Mouse (Mus musculus) hindbrain, embryonic 13.5 days (tissue): ENCODE data around the gene Anxa9. TPM values are rescaled to one million over a fixed set of nuclear protein-coding genes. Genes with fewer than 3 reads are reported as not detected.

Experiments
- ATAC-seq: fragments of 200-750 bp; cut with Nextera tagmentation; 2 replicates; pipeline ENCODE4 v1.8.0; 2017; ENCODE audit warnings: moderate TSS enrichment; ENCODE audit not compliant: low FRiP score
- H3K27ac ChIP-seq: fragments of 300-500 bp; sonication (generic); 2 replicates; pipeline ENCODE4 v1.5.1; 2015; ENCODE audit warnings: inconsistent platforms, mild to moderate bottlenecking, moderate library complexity
- H3K27me3 ChIP-seq: fragments of 300-500 bp; sonication (generic); 2 replicates; pipeline ENCODE4 v1.6.1; 2015; ENCODE audit warnings: mild to moderate bottlenecking, inconsistent platforms
- H3K36me3 ChIP-seq: fragments of 300-500 bp; sonication (generic); 2 replicates; pipeline ENCODE4 v1.6.1; 2015; ENCODE audit warnings: mild to moderate bottlenecking, inconsistent platforms
- H3K4me1 ChIP-seq: fragments of 300-500 bp; sonication (generic); replicated peaks from 2 replicates; pipeline ENCODE4 v1.6.1; 2015; ENCODE audit warnings: inconsistent platforms
- H3K4me2 ChIP-seq: fragments of 300-500 bp; sonication (generic); 2 replicates; pipeline ENCODE4 v1.6.1; 2015; ENCODE audit warnings: inconsistent platforms, mild to moderate bottlenecking, moderate library complexity
- H3K4me3 ChIP-seq: fragments of 300-500 bp; sonication (generic); 2 replicates; pipeline ENCODE4 v1.5.1; 2015; ENCODE audit warnings: mild to moderate bottlenecking, inconsistent platforms
- H3K9ac ChIP-seq: fragments of 300-500 bp; sonication (generic); 2 replicates; pipeline ENCODE4 v1.6.1; 2015; ENCODE audit warnings: mild to moderate bottlenecking, inconsistent platforms
- H3K9me3 ChIP-seq: fragments of 300-500 bp; sonication (generic); 2 replicates; pipeline ENCODE4 v1.6.1; 2016; ENCODE audit warnings: inconsistent platforms
- WGBS: fragments of 180-500 bp; shearing (Covaris S2); methylation state at CpG from one replicate; pipeline ENCODE4 v1.1.7; 2015; 5-methylcytosine and 5-hydroxymethylcytosine counted together
- polyA plus RNA-seq: library from polyadenylated mRNA; unstranded; fragments of >200 nt; fragmentation: Nextera tagmentation; extraction: Ambion mirVana; gene quantifications from 2 replicates; pipeline ENCODE4 v1.2.1, GENCODE M21; 2015

The Anxa9 gene
- polyA plus RNA-seq, 1 experiment from 2014 or later: 0.38 TPM

GRCm38 (mm10) chr3:95256931-95257330, 50.0 kb downstream of the Anxa9 start:
- Histone ChIP-seq H3K36me3 (peaks cover 94% of the 10 kb centered on the region), H3K4me2 (no peak overlapping the region)
- 89% methylated on average over 5 of the region's 5 CpGs for WGBS

GRCm38 (mm10) chr3:95250783-95251424, 56.1 kb downstream of the Anxa9 start, which contains the start of gene Bnipl:
TSS of gene Bnipl (minus strand) at chr3:95251193.
- Histone ChIP-seq H3K4me3 (no peak within 1 kb of the TSS), H3K36me3 (peaks cover 52% of the 10 kb centered on the region), H3K27ac (no peak within 1 kb of the TSS), H3K4me1 (no peaks in the 10 kb centered on the region), H3K9ac (no peak within 1 kb of the TSS), H3K27me3 (no peaks in the 10 kb centered on the region), H3K4me2 (no peak within 1 kb of the TSS), H3K9me3 (no peaks in the 10 kb centered on the region)
- no peak for ATAC-seq
- WGBS: 64% methylated on average over 7 of the region's 7 CpGs

More at GRCm38 (mm10) chr3:95256931-95257330, 50.0 kb downstream of the Anxa9 start:
- H3K9ac ChIP-seq: no peak overlapping the region
- H3K4me3 ChIP-seq: no peak overlapping the region
- no peaks in the 10 kb centered on the region for H3K27me3 ChIP-seq
- no peaks in the 10 kb centered on the region for H3K9me3 ChIP-seq
- no peak overlapping the region for H3K27ac ChIP-seq
- H3K4me1 ChIP-seq: no peaks in the 10 kb centered on the region
- ATAC-seq: no peak

- Histone ChIP-seq H3K9ac (no peak overlapping the region), H3K4me2 (no peak overlapping the region), H3K36me3 (peaks cover 52% of the 10 kb centered on the region), H3K4me3 (no peak overlapping the region), H3K4me1 (no peaks in the 10 kb centered on the region), H3K27ac (no peak overlapping the region), H3K9me3 (0 out of 2 replicates have a peak, but pooled peaks cover 1% of the 10 kb centered on the region), H3K27me3 (no peaks in the 10 kb centered on the region)
- no peak for ATAC-seq
- 83% methylated on average over 5 of the region's 5 CpGs for WGBS
Observed at GRCm38 (mm10) chr3:95250361-95250760, 56.6 kb downstream of the Anxa9 start.

GRCm38 (mm10) chr3:95247660-95248336, 59.2 kb downstream of the Anxa9 start:
- Histone ChIP-seq H3K9ac (no peak overlapping the region), H3K4me3 (no peak overlapping the region)
- 63% methylated on average over 1 of the region's 1 CpGs for WGBS

GRCm38 (mm10) chr3:95246465-95247231, 60.3 kb downstream of the Anxa9 start:
- peaks cover 41% of the 10 kb centered on the region for H3K36me3 ChIP-seq
- 0 out of 2 replicates have a peak, but pooled peaks cover 3% of the 10 kb centered on the region for H3K9me3 ChIP-seq
- no peak overlapping the region for H3K27ac ChIP-seq
- WGBS: 82% methylated on average over 5 of the region's 5 CpGs
- H3K4me3 ChIP-seq: no peak overlapping the region
- no peak overlapping the region for H3K9ac ChIP-seq
- H3K4me1 ChIP-seq: no peaks in the 10 kb centered on the region
- H3K4me2 ChIP-seq: no peak overlapping the region
- no peak for ATAC-seq
- H3K27me3 ChIP-seq: no peaks in the 10 kb centered on the region

More at GRCm38 (mm10) chr3:95247660-95248336, 59.2 kb downstream of the Anxa9 start:
- H3K27ac ChIP-seq: no peak overlapping the region
- ATAC-seq: no peak
- H3K36me3 ChIP-seq: peaks cover 40% of the 10 kb centered on the region
- H3K9me3 ChIP-seq: 0 out of 2 replicates have a peak, but pooled peaks cover 3% of the 10 kb centered on the region
- H3K4me2 ChIP-seq: no peak overlapping the region
- H3K27me3 ChIP-seq: no peaks in the 10 kb centered on the region
- H3K4me1 ChIP-seq: no peaks in the 10 kb centered on the region

Other genes starting within 250 kb of the Anxa9 start
- 15.4 and 16.7 TPM in 2 replicates for gene Pip5k1a, start 200.2 kb downstream of the Anxa9 start, polyA plus RNA-seq
- 219 and 221 TPM in 2 replicates for gene Vps72, start 196.2 kb downstream of the Anxa9 start, polyA plus RNA-seq
- gene Tmod4, start 182.7 kb downstream of the Anxa9 start, polyA plus RNA-seq: 0.99 and 1.5 TPM in 2 replicates
- 95.9 and 97.1 TPM in 2 replicates for gene Scnm1, start 173.2 kb downstream of the Anxa9 start, polyA plus RNA-seq
- gene Lysmd1, start 173.1 kb downstream of the Anxa9 start, polyA plus RNA-seq: 36.8 and 38.4 TPM in 2 replicates
- 2.8 and 3.1 TPM in 2 replicates for gene Tnfaip8l2, start 164.8 kb downstream of the Anxa9 start, polyA plus RNA-seq
- gene Sema6c, start 146.7 kb downstream of the Anxa9 start, polyA plus RNA-seq: 31.5 and 31.8 TPM in 2 replicates
- gene Gabpb2, start 89.3 kb downstream of the Anxa9 start, polyA plus RNA-seq: 4.5 and 4.6 TPM in 2 replicates
- 65.5 and 68.9 TPM in 2 replicates for gene Cdc42se1, start 78.4 kb downstream of the Anxa9 start, polyA plus RNA-seq
- 307 and 311 TPM in 2 replicates for gene Mllt11, start 75.0 kb downstream of the Anxa9 start, polyA plus RNA-seq
- gene Gm128, start 65.6 kb downstream of the Anxa9 start, polyA plus RNA-seq: 0.19 and 0.26 TPM in 2 replicates
- gene Bnipl, start 56.0 kb downstream of the Anxa9 start, polyA plus RNA-seq: 0.13 and 0.25 TPM in 2 replicates
- 42.2 and 43.0 TPM in 2 replicates for gene Mindy1, start 25.8 kb downstream of the Anxa9 start, polyA plus RNA-seq
- gene Prune1, start 25.1 kb downstream of the Anxa9 start, polyA plus RNA-seq: 50.3 and 51.8 TPM in 2 replicates
- gene Cers2, start 7.6 kb upstream of the Anxa9 start, polyA plus RNA-seq: 91.8 and 93.7 TPM in 2 replicates
- gene Setdb1, start 50.0 kb upstream of the Anxa9 start, polyA plus RNA-seq: 45.6 and 46.2 TPM in 2 replicates
- not detected in 2 replicates for gene 4930558C23Rik, start 95.7 kb upstream of the Anxa9 start, polyA plus RNA-seq
- 20.0 and 21.0 TPM in 2 replicates for gene Arnt, start 127.2 kb upstream of the Anxa9 start, polyA plus RNA-seq
- 10.8 and 15.6 TPM in 2 replicates for gene Ctsk, start 192.1 kb upstream of the Anxa9 start, polyA plus RNA-seq
- 15.1 and 16.8 TPM in 2 replicates for gene Ctss, start 219.6 kb upstream of the Anxa9 start, polyA plus RNA-seq